Mouse (Mus musculus) embryonic fibroblast, embryonic 13.5 days (primary cell): ENCODE results near the gene Ffar4. TPM values are rescaled to one million over a fixed set of nuclear protein-coding genes. Genes with fewer than 3 reads are reported as not detected.
A peak's percentile ranks its signal among the peaks of the same experiment; 100 is the strongest.

Source experiments
- H3K27ac ChIP-seq: 2 replicates; pipeline ENCODE4 v1.5.1; 2012; ENCODE audit warnings: low read length, control low read depth, inconsistent platforms; ENCODE audit not compliant: insufficient read depth
- H3K4me1 ChIP-seq: 2 replicates; pipeline ENCODE4 v1.6.1; 2011; ENCODE audit warnings: low read length; ENCODE audit not compliant: control insufficient read depth, insufficient read depth
- H3K4me3 ChIP-seq: 2 replicates; pipeline ENCODE4 v1.5.1; 2011; ENCODE audit warnings: mild to moderate bottlenecking, control low read depth, low read length; ENCODE audit not compliant: insufficient read depth
- CTCF ChIP-seq: IDR thresholded peaks from 2 replicates; pipeline ENCODE4 v1.5.1; 2011; ENCODE audit warnings: mild to moderate bottlenecking, control low read depth, low read length, moderate library complexity, borderline replicate concordance; ENCODE audit not compliant: insufficient read depth
- POLR2A ChIP-seq: IDR thresholded peaks from 2 replicates; pipeline ENCODE4 v1.6.1; 2011; ENCODE audit warnings: low read depth, mild to moderate bottlenecking, control low read depth, low read length, moderate library complexity
- polyA plus RNA-seq: library from polyadenylated mRNA; stranded (reverse); fragments of >200 nt; gene quantifications from 2 replicates; pipeline ENCODE4 v1.2.4, GENCODE M21; 2011; ENCODE audit warnings: low read depth; ENCODE audit not compliant: missing spikeins, insufficient read length

Ffar4 gene
- polyA plus RNA-seq, 1 experiment = not detected

DNA sequence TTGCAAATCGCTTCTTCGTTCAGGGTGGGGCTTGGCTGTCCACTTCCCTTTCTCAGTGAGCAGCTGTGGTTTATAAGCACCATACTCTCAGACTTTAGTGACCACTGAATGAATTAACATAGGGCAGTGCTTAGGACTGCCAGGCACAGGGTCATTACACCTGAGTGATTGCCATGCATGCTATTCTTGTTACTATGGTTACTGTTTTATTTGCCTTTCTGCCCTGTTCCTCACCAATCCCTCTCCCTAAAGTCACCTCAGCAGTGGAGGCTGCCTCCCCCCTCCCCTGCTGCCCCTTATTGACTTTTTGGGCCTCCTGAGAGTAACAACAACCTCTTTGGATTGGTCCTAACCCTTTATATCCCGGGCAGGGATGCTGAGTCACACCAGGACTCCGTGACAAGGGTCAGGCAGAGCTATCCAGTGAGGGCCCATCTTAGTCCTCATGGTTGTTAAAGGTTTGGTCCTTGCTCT lies 5.3 kb upstream of the Ffar4 start:
- no peak for TF ChIP-seq CTCF
- no peak for TF ChIP-seq POLR2A
- no peak overlapping the region for H3K4me3 ChIP-seq
- no peaks in the 10 kb centered on the region for H3K4me1 ChIP-seq

DNA sequence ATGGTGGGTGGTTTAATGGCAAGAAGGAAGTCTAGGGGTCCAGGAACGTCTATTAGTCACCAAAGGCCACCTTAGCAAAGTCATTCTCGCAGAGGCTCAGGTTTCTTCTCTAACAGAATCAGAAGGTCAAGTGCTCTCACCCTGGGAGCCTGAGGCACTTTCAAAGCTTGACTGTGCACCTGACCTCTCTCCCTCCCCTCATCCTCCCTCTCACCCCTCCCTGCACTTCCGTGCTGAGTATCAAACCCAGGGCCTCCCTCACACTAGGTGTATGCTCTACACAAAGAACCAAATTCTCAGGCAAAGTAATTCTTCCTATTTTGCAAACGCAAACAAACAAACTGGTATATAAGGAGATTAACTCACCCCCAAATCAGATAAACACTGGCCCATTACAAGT lies 640 bp upstream of the Ffar4 start:
- TF ChIP-seq CTCF (no peak), POLR2A (no peak)
- no peaks in the 10 kb centered on the region for H3K4me1 ChIP-seq
- H3K4me3 ChIP-seq = no peak overlapping the region
- no peak overlapping the region for H3K27ac ChIP-seq

More for the DNA sequence above, 5.3 kb upstream of the Ffar4 start:
- H3K27ac ChIP-seq = no peak overlapping the region

DNA sequence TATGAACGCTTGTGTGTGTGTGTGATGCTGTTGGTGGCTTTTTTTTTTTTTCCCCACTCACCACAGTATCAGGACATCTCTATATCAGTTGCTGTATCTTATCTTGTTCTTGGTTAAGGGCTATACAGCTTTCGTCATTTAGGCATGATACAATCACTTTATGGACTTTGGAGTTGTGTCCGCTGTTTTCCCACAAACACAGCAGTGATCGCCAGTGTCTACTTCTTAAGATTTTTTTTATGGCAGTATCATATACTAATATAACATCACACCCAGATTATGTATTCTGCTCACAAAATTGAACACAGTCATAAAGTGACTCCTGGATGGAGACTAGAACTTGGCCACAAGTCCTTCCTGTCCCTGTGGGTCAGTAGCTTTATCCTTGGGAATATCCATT lies 11.0 kb downstream of the Ffar4 start:
- Histone ChIP-seq H3K27ac (no peak overlapping the region), H3K4me3 (no peak overlapping the region), H3K4me1 (no peaks in the 10 kb centered on the region)
- TF ChIP-seq CTCF (no peak), POLR2A (no peak)

DNA sequence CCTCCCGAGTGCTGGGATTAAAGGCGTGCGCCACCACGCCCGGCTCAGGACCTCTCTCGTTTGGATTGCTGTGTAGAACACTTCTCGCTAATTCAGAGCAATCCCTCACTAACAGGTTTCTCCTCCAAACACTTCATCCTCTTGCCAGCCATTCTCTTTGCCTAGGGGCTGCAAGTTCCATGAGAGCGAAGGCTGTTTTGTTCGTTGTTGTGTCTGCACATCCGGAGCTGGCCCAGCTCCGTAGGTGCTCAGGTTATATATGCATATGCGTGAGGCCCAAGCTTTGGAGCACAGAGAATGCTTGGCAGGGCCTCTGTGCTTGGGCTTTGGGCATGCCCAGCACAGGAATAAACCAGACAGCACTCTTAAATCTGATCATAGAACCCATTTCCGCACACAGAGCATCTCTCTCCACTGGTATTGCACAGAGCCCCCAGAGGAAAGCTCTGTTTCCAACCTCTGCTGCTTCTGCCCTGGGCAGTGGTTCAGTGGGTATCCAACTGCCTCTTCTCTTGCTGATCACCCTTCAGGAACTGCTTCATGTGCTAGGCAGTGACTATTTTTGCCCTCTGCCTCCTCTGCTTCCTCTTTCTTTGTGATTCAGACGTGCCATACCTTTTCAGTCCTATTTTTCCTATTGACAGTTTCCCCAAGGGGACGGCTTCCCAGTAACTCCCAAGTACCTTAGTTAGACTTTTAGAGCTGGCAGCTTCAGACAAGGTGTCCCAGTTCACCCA lies 12.8 kb downstream of the Ffar4 start:
- H3K27ac ChIP-seq = no peak overlapping the region
- no peak overlapping the region for H3K4me3 ChIP-seq
- TF ChIP-seq POLR2A (no peak), CTCF (no peak)
- no peaks in the 10 kb centered on the region for H3K4me1 ChIP-seq

DNA sequence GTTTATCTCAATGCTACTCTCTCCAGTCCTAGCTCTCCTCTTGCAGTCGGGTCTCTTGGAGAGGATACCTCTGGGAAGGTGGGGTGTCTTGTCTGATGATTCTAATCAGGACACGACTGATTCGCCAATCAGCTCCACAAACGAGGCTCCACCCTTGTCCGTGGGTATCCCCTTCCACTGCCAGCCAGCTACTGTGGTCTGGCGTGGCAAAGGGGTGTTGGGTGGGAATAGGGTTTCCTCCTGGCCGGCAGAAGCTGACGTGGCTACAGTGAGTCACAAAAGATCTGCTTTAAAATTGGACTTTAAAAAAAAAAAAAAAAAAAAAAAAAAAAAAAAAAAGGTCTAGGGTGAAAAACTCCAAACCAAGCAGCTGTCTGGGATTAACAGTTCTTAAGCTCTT lies 14.2 kb downstream of the Ffar4 start:
- Histone ChIP-seq H3K4me3 (no peak overlapping the region), H3K27ac (no peak overlapping the region), H3K4me1 (no peaks in the 10 kb centered on the region)
- TF ChIP-seq POLR2A = no peak
- no peak for TF ChIP-seq CTCF

DNA sequence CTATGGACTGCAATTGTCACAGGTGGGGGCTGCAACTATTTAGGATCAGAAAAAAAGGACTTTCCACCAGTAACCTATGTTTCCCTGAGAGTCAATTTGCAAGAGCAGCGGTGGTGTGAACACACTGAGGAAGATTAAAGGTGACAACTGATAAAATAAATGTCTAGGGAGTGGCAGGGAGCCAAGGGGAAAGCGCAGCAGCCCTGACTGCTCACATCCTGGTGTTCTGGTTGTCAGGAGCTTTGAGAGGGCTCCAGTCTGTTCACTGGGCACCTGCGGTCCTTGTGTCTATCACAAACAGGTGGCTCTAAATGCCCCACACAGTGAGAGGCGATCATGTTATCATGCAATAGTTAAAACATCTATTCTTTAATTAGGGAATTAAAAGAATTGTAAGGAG lies 15.7 kb downstream of the Ffar4 start:
- TF ChIP-seq CTCF = no peak
- TF ChIP-seq POLR2A = no peak
- Histone ChIP-seq H3K4me3 (no peak overlapping the region), H3K4me1 (no peaks in the 10 kb centered on the region), H3K27ac (no peak overlapping the region)

DNA sequence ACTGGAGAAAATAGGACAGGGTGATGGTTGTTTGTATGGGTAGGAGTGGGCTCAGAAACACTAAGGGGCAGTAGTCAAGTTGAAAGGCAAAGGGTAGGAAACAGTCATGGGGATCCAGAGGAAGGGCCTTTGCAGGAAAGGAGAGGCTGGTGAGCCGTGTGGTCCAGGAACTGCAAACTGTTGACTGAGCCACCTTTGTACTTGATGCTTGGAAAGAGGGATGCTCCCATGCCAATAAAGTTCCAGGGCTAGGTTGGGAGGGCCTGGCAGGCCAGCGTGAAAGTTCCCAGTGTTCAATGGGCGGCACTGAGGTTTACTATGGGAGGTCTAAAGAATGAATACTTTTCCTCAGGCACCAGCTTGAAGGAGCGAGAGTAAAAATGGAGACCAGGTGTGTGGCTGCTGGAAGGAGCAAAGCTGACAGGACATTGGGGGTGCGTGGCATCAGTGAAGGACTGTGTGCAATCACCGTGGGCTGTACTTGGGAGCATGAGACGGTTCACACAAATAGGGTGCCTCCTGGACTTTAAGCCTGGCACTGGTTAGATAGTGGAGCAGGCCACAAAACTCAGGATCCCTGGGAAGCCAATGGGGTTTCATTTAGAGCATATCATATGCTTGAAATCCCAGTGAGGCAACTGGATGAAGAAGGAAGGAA lies 18.1 kb downstream of the Ffar4 start:
- TF ChIP-seq CTCF = no peak
- TF ChIP-seq POLR2A = no peak
- Histone ChIP-seq H3K27ac (no peak overlapping the region), H3K4me1 (no peaks in the 10 kb centered on the region), H3K4me3 (no peak overlapping the region)

DNA sequence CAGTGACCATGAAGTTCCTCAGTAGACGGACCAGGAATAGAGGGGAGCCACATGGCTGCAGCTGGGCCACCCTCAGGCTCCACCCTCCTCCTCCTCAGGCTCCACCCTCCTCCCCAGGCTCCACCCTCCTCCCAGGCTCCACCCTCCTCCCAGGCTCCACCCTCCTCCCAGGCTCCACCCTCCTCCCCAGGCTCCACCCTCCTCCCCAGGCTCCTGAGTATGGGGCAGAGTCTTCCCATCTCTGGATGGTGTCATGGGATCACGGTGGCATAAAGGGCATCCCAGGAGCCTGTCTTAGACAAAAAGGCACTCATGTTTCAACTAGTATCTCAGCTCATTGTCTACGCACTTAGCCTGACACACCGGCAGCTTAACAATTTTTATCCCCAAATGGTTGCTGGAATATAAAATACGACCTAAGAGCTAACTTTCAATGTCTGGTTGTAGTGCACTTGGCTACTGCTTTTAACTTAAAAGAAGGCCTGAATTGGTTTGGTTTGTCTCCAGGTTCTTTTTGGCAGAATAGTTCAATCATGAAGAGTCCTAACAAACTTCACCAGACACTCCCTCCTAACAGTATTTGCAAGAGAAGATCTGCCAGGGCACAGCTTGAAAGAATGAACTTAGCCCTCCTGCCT lies 23.4 kb downstream of the Ffar4 start:
- TF ChIP-seq CTCF (no peak), POLR2A (no peak)
- no peaks in the 10 kb centered on the region for H3K4me1 ChIP-seq
- H3K27ac ChIP-seq = no peak overlapping the region
- H3K4me3 ChIP-seq = no peak overlapping the region

DNA sequence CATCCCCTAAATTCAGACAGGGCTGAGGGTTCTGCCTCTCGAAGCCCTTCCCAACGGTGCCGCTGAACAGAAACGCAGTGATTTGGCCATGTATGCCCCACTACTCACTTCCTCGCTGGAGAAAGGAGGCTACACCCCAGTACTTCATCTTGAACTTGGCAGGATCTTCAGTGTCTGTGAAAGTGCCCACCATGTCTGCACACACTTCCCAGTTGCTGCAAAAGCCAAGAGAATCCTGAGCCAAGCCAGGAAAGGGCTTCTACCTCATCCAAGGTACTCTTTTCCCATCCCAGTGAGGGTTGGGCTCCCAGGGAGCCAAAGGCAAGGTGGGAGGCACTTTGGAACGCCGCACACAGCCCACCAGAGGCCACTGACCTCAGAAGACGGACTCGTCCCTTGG lies 27.1 kb downstream of the Ffar4 start:
- TF ChIP-seq POLR2A = no peak
- TF ChIP-seq CTCF = no peak
- Histone ChIP-seq H3K27ac (no peak overlapping the region), H3K4me3 (peak overlapping the region; percentile 22), H3K4me1 (no peaks in the 10 kb centered on the region)
